Mouse (Mus musculus) liver, embryonic 12.5 days (tissue): ENCODE results near the gene Sox14. TPM values are rescaled to one million over a fixed set of nuclear protein-coding genes. Genes with fewer than 3 reads are reported as not detected.

Source experiments
- ATAC-seq: fragments of 200-750 bp; cut with Nextera tagmentation; 2 replicates; pipeline ENCODE4 v1.8.0; 2017; ENCODE audit warnings: moderate number of reproducible peaks, mild to moderate bottlenecking, moderate library complexity
- H3K27ac ChIP-seq: fragments of 300-500 bp; sonication (generic); 2 replicates; pipeline ENCODE4 v1.5.1; 2016; ENCODE audit warnings: mild to moderate bottlenecking
- H3K27me3 ChIP-seq: fragments of 300-500 bp; sonication (generic); replicated peaks from 2 replicates; pipeline ENCODE4 v1.6.1; 2016; ENCODE audit warnings: mild to moderate bottlenecking, moderate library complexity
- H3K36me3 ChIP-seq: fragments of 300-500 bp; sonication (generic); 2 replicates; pipeline ENCODE4 v1.6.1; 2016; ENCODE audit warnings: mild to moderate bottlenecking, moderate library complexity
- H3K4me1 ChIP-seq: fragments of 300-500 bp; sonication (generic); 2 replicates; pipeline ENCODE4 v1.6.1; 2016
- H3K4me2 ChIP-seq: fragments of 300-500 bp; sonication (generic); 2 replicates; pipeline ENCODE4 v1.6.1; 2016; ENCODE audit warnings: mild to moderate bottlenecking, moderate library complexity
- H3K4me3 ChIP-seq: fragments of 300-500 bp; sonication (generic); 2 replicates; pipeline ENCODE4 v1.5.1; 2016; ENCODE audit warnings: mild to moderate bottlenecking, moderate library complexity
- H3K9ac ChIP-seq: fragments of 300-500 bp; sonication (generic); 2 replicates; pipeline ENCODE4 v1.6.1; 2016; ENCODE audit warnings: mild to moderate bottlenecking, moderate library complexity
- H3K9me3 ChIP-seq: fragments of 300-500 bp; sonication (generic); replicated peaks from 2 replicates; pipeline ENCODE4 v1.6.1; 2016; ENCODE audit warnings: mild to moderate bottlenecking, moderate library complexity
- WGBS: fragments of 180-500 bp; shearing (Covaris S2); methylation state at CpG from one replicate; pipeline ENCODE4 v1.1.7; 2016; ENCODE audit not compliant: insufficient replicate concordance; 5-methylcytosine and 5-hydroxymethylcytosine counted together
- polyA plus RNA-seq: library from polyadenylated mRNA; unstranded; fragments of >200 nt; fragmentation: Nextera tagmentation; extraction: Ambion mirVana; gene quantifications from 2 replicates; pipeline ENCODE4 v1.2.1, GENCODE M21; 2016

The Sox14 gene
- polyA plus RNA-seq, 1 experiment from 2014 or later = not detected

DNA sequence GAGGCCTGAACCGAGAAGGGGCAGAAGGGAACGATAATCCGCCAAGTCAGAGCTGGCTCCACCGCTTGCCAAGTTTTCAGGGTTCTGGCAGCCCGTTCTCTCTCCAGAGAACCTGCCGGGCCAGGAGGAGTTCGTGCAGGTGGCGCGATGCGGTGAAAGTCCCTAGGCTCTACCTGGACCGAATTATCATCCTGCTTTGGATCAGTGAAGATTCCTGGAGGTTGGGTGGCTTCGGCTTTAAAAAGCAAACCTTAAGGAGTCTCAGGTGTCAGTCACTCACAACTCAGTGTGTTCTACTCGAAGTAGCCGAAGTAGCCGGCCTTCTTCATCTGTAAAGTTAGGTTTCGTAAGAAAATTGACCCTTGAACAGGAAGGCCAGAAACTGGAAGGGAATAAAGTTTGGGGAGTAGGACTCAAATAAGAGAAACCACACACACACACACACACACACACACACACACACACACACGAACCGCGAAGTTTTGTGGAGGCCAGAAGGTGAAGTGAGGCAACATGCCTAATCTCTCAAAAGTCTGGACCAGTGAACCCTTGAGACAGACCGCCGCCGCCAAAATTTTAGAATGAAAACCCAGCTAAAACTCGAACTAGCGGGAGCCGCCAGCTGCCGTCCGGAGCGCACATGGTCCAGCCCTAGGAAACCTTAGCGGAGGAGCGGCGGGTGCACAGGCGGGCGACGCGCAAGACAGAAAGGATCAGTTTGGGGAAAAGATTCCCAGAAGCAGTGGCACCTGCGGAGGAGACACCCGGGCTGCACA is 5.0 kb downstream of the Sox14 start:
- no peak for ATAC-seq
- Histone ChIP-seq H3K4me1 (no peaks in the 10 kb centered on the region), H3K27me3 (peaks cover 99% of the 10 kb centered on the region), H3K9ac (no peak overlapping the region), H3K9me3 (no peaks in the 10 kb centered on the region), H3K27ac (no peak overlapping the region), H3K36me3 (no peaks in the 10 kb centered on the region), H3K4me2 (no peak overlapping the region), H3K4me3 (no peak overlapping the region)
- 5% methylated on average over 37 of the region's 37 CpGs for WGBS

GRCm38 (mm10) chr9:99869936-99870779 is 5.8 kb downstream of the Sox14 start:
- ATAC-seq = no peak
- H3K9ac ChIP-seq = no peak overlapping the region

GRCm38 (mm10) chr9:99869275-99869674 is 6.7 kb downstream of the Sox14 start:
- no peak overlapping the region for H3K4me2 ChIP-seq
- H3K4me3 ChIP-seq = no peak overlapping the region
- no peaks in the 10 kb centered on the region for H3K9me3 ChIP-seq
- WGBS = 1% methylated on average over 19 of the region's 29 CpGs
- H3K27me3 ChIP-seq = peaks cover 99% of the 10 kb centered on the region
- no peak overlapping the region for H3K9ac ChIP-seq
- no peaks in the 10 kb centered on the region for H3K4me1 ChIP-seq
- ATAC-seq = no peak
- no peak overlapping the region for H3K27ac ChIP-seq
- no peaks in the 10 kb centered on the region for H3K36me3 ChIP-seq

More at GRCm38 (mm10) chr9:99869936-99870779, 5.8 kb downstream of the Sox14 start:
- no peak overlapping the region for H3K27ac ChIP-seq
- H3K4me3 ChIP-seq = no peak overlapping the region
- H3K4me1 ChIP-seq = no peaks in the 10 kb centered on the region
- H3K9me3 ChIP-seq = no peaks in the 10 kb centered on the region
- H3K36me3 ChIP-seq = no peaks in the 10 kb centered on the region
- H3K4me2 ChIP-seq = no peak overlapping the region
- H3K27me3 ChIP-seq = peaks cover 99% of the 10 kb centered on the region
- WGBS = 4% methylated on average over 34 of the region's 34 CpGs

GRCm38 (mm10) chr9:99868606-99869005 is 7.4 kb downstream of the Sox14 start:
- no peaks in the 10 kb centered on the region for H3K36me3 ChIP-seq
- no peak overlapping the region for H3K4me2 ChIP-seq
- H3K27ac ChIP-seq = no peak overlapping the region
- WGBS = 4% methylated on average over 26 of the region's 26 CpGs
- H3K27me3 ChIP-seq = peaks cover 99% of the 10 kb centered on the region
- H3K4me3 ChIP-seq = no peak overlapping the region
- H3K4me1 ChIP-seq = no peaks in the 10 kb centered on the region
- no peak overlapping the region for H3K9ac ChIP-seq
- no peak for ATAC-seq
- no peaks in the 10 kb centered on the region for H3K9me3 ChIP-seq

GRCm38 (mm10) chr9:99868054-99868453 is 7.9 kb downstream of the Sox14 start:
- no peaks in the 10 kb centered on the region for H3K9me3 ChIP-seq
- H3K27ac ChIP-seq = no peak overlapping the region
- H3K4me3 ChIP-seq = no peak overlapping the region
- peaks cover 99% of the 10 kb centered on the region for H3K27me3 ChIP-seq
- no peak overlapping the region for H3K4me2 ChIP-seq
- ATAC-seq = no peak
- no peaks in the 10 kb centered on the region for H3K4me1 ChIP-seq
- H3K9ac ChIP-seq = no peak overlapping the region
- 4% methylated on average over 11 of the region's 11 CpGs for WGBS
- no peaks in the 10 kb centered on the region for H3K36me3 ChIP-seq

GRCm38 (mm10) chr9:99862936-99863335 is 13.0 kb downstream of the Sox14 start:
- no peak overlapping the region for H3K27ac ChIP-seq
- 66% methylated on average over 9 of the region's 9 CpGs for WGBS
- peaks cover 64% of the 10 kb centered on the region for H3K27me3 ChIP-seq
- H3K36me3 ChIP-seq = no peaks in the 10 kb centered on the region
- no peaks in the 10 kb centered on the region for H3K9me3 ChIP-seq
- H3K9ac ChIP-seq = no peak overlapping the region
- no peak overlapping the region for H3K4me2 ChIP-seq
- no peaks in the 10 kb centered on the region for H3K4me1 ChIP-seq
- H3K4me3 ChIP-seq = no peak overlapping the region
- no peak for ATAC-seq

GRCm38 (mm10) chr9:99854486-99854885 is 21.5 kb downstream of the Sox14 start:
- H3K27me3 ChIP-seq = peaks cover 3% of the 10 kb centered on the region; the same call in 1 of the 2 replicates
- no peak overlapping the region for H3K9ac ChIP-seq
- H3K36me3 ChIP-seq = no peaks in the 10 kb centered on the region
- no peak overlapping the region for H3K4me3 ChIP-seq
- H3K4me1 ChIP-seq = no peaks in the 10 kb centered on the region
- no peak overlapping the region for H3K27ac ChIP-seq
- H3K4me2 ChIP-seq = no peak overlapping the region
- WGBS = 45% methylated on average over 2 of the region's 2 CpGs
- no peak for ATAC-seq
- no peaks in the 10 kb centered on the region for H3K9me3 ChIP-seq

GRCm38 (mm10) chr9:99853356-99853755 is 22.6 kb downstream of the Sox14 start:
- H3K36me3 ChIP-seq = no peaks in the 10 kb centered on the region
- H3K27ac ChIP-seq = no peak overlapping the region
- H3K9me3 ChIP-seq = no peaks in the 10 kb centered on the region
- H3K9ac ChIP-seq = no peak overlapping the region
- H3K4me3 ChIP-seq = no peak overlapping the region
- no peaks in the 10 kb centered on the region for H3K4me1 ChIP-seq
- peaks cover 5% of the 10 kb centered on the region; the same call in 1 of the 2 replicates for H3K27me3 ChIP-seq
- 43% methylated on average over 11 of the region's 11 CpGs for WGBS
- no peak for ATAC-seq
- no peak overlapping the region for H3K4me2 ChIP-seq

DNA sequence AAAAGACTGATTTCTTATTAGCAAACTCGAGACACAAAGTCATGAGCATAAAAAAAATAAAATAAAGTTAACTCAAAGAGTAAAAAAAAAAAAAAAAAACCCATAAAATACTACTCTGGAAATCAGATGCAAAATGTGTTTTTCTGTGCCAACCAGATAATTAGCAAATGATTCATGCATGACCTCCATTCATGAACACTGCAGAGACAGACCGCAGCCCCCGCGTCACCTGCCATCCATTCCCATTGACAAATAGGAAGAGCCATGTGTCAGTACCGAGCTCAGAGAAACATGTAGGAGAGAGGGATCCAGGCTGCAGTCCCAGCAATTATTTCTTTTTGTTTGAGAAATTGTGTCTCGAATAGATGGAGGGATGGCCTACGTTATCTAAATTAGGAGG is 25.6 kb downstream of the Sox14 start:
- Histone ChIP-seq H3K4me2 (no peak overlapping the region), H3K4me3 (no peak overlapping the region), H3K27me3 (peaks cover 7% of the 10 kb centered on the region; the same call in 1 of the 2 replicates), H3K4me1 (no peaks in the 10 kb centered on the region), H3K36me3 (no peaks in the 10 kb centered on the region), H3K9me3 (no peaks in the 10 kb centered on the region), H3K27ac (no peak overlapping the region), H3K9ac (no peak overlapping the region)
- WGBS = 69% methylated on average over 7 of the region's 7 CpGs
- ATAC-seq = no peak

GRCm38 (mm10) chr9:99848327-99848726 is 27.6 kb downstream of the Sox14 start:
- Histone ChIP-seq H3K36me3 (no peaks in the 10 kb centered on the region), H3K27ac (no peak overlapping the region), H3K27me3 (0 out of 2 replicates have a peak, but pooled peaks cover 6% of the 10 kb centered on the region), H3K9ac (no peak overlapping the region), H3K4me1 (no peaks in the 10 kb centered on the region), H3K4me2 (no peak overlapping the region), H3K9me3 (no peaks in the 10 kb centered on the region), H3K4me3 (no peak overlapping the region)
- WGBS = 57% methylated on average over 8 of the region's 8 CpGs
- no peak for ATAC-seq

- Histone ChIP-seq H3K9ac (no peak overlapping the region), H3K4me1 (no peaks in the 10 kb centered on the region), H3K4me3 (no peak overlapping the region), H3K9me3 (no peaks in the 10 kb centered on the region), H3K36me3 (no peaks in the 10 kb centered on the region), H3K27me3 (0 out of 2 replicates have a peak, but pooled peaks cover 4% of the 10 kb centered on the region), H3K4me2 (no peak overlapping the region), H3K27ac (no peak overlapping the region)
- no peak for ATAC-seq
- WGBS = under 1% methylated on average over 4 of the region's 4 CpGs
Observed at GRCm38 (mm10) chr9:99846820-99847219, 29.1 kb downstream of the Sox14 start.

DNA sequence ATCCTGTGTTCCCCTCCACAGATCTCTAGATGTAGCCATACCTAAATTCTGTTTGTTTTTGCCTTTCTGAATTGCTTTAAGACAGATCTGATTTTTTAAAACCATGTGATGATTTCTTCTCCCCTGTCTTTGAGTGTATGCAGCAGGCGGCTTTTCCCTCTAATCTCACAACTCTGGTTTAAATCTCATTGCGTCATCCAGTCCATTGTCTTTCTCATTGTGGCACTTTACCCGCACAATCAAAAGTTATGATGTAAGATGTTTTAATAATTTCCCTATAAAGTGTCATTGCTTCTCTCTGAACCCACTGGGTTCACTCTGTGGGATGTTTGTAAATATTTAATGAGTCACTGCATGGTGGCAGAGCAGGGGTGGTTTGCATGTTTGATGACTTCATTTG is 36.6 kb downstream of the Sox14 start:
- Histone ChIP-seq H3K9ac (no peak overlapping the region), H3K4me1 (no peaks in the 10 kb centered on the region)
- 79% methylated on average over 3 of the region's 3 CpGs for WGBS

More for the DNA sequence above, 36.6 kb downstream of the Sox14 start:
- no peaks in the 10 kb centered on the region for H3K27me3 ChIP-seq
- no peaks in the 10 kb centered on the region for H3K9me3 ChIP-seq
- H3K27ac ChIP-seq = no peak overlapping the region
- H3K4me2 ChIP-seq = no peak overlapping the region
- H3K36me3 ChIP-seq = no peaks in the 10 kb centered on the region
- ATAC-seq = no peak
- H3K4me3 ChIP-seq = no peak overlapping the region
